7 mouse cellular contexts compared by ENCODE assay signal in genomic region chr7:135888598-135888997, GRCm38 (mm10).
DNase-seq lines count a peak whose midpoint lies in the region; ATAC-seq lines count a peak whose summit lies in the region.

No protein-coding gene starts in this region.

- H3K9me3 ChIP-seq in kidney, embryonic 15.5 days (replicated peaks): no peaks in the 10 kb centered on the region
- H3K9me3 ChIP-seq in embryonic facial prominence, embryonic 14.5 days (ENCODE audit: control insufficient read depth, low read length): 0 out of 2 replicates have a peak, but pooled peaks cover 5% of the 10 kb centered on the region
- 0 out of 2 replicates have a peak, but pooled peaks cover 4% of the 10 kb centered on the region for H3K9me3 ChIP-seq in hindbrain, embryonic 12.5 days (replicated peaks)
- H3K9me3 ChIP-seq in midbrain, embryonic 16.5 days (replicated peaks; ENCODE audit: control insufficient read depth, low read length, poor library complexity, severe bottlenecking): no peaks in the 10 kb centered on the region

- H3K4me3 ChIP-seq in kidney, embryonic 15.5 days (replicated peaks): no peak overlapping the region
- no peak overlapping the region for H3K4me3 ChIP-seq in embryonic facial prominence, embryonic 14.5 days (ENCODE audit: low read depth, low read length)
- H3K4me3 ChIP-seq in hindbrain, embryonic 12.5 days: no peak overlapping the region
- H3K4me3 ChIP-seq in midbrain, embryonic 16.5 days (ENCODE audit: low read depth, low read length): no peak overlapping the region; the same call in 1 of the 2 replicates

- no peaks in the 10 kb centered on the region for H3K36me3 ChIP-seq in kidney, embryonic 15.5 days
- no peaks in the 10 kb centered on the region for H3K36me3 ChIP-seq in embryonic facial prominence, embryonic 14.5 days (ENCODE audit: control insufficient read depth, insufficient read depth, low read length)
- no peaks in the 10 kb centered on the region for H3K36me3 ChIP-seq in hindbrain, embryonic 12.5 days
- H3K36me3 ChIP-seq in midbrain, embryonic 16.5 days (ENCODE audit: control insufficient read depth, insufficient read depth, low read length): no peaks in the 10 kb centered on the region

- no peak overlapping the region for H3K27ac ChIP-seq in kidney, embryonic 15.5 days
- H3K27ac ChIP-seq in embryonic facial prominence, embryonic 14.5 days (replicated peaks; ENCODE audit: low read depth, low read length): no peak overlapping the region
- H3K27ac ChIP-seq in hindbrain, embryonic 12.5 days: peak overlapping the region; percentile 68
- H3K27ac ChIP-seq in midbrain, embryonic 16.5 days (ENCODE audit: low read length): no peak overlapping the region; the same call in 1 of the 2 replicates

- WGBS in kidney, embryonic 15.5 days: 16% methylated on average over 3 of the region's 3 CpGs
- WGBS in embryonic facial prominence, embryonic 14.5 days: 5% methylated on average over 3 of the region's 3 CpGs
- 38% methylated on average over 3 of the region's 3 CpGs for WGBS in hindbrain, embryonic 12.5 days
- 6% methylated on average over 3 of the region's 3 CpGs for WGBS in midbrain, embryonic 16.5 days

- no peak overlapping the region for H3K9ac ChIP-seq in kidney, embryonic 15.5 days
- no peak overlapping the region for H3K9ac ChIP-seq in embryonic facial prominence, embryonic 14.5 days (ENCODE audit: low read depth, low read length)
- H3K9ac ChIP-seq in hindbrain, embryonic 12.5 days: no peak overlapping the region
- H3K9ac ChIP-seq in midbrain, embryonic 16.5 days (ENCODE audit: low read depth, low read length): peak overlapping the region; percentile 23; the same call in 1 of the 2 replicates

- intact Hi-C loops in left cerebral cortex, postnatal 4 days (cut with DNase I): no loop called here

- peaks cover 9% of the 10 kb centered on the region for H3K4me1 ChIP-seq in kidney, embryonic 15.5 days
- H3K4me1 ChIP-seq in embryonic facial prominence, embryonic 14.5 days (ENCODE audit: control insufficient read depth, insufficient read depth, low read length): peaks cover 4% of the 10 kb centered on the region; the same call in 1 of the 2 replicates
- peaks cover 16% of the 10 kb centered on the region for H3K4me1 ChIP-seq in hindbrain, embryonic 12.5 days
- peaks cover 8% of the 10 kb centered on the region for H3K4me1 ChIP-seq in midbrain, embryonic 16.5 days (ENCODE audit: control insufficient read depth, insufficient read depth, low read length)

- 0 out of 2 replicates have a peak, but pooled peaks have one; percentile 36 for ATAC-seq in kidney, embryonic 15.5 days (replicated peaks; ENCODE audit: low FRiP score)
- no peak; the same call in 1 of the 2 replicates for ATAC-seq in embryonic facial prominence, embryonic 14.5 days (ENCODE audit: low read depth)
- peak; percentile 54 for ATAC-seq in hindbrain, embryonic 12.5 days (ENCODE audit: low FRiP score)
- ATAC-seq in midbrain, embryonic 16.5 days: no peak

- DNase-seq in kidney, adult 9 months: no peak
- no peak for DNase-seq in embryonic facial prominence, embryonic 14.5 days (ENCODE audit: low spot score)
- DNase-seq in left cerebral cortex, postnatal 4 days: no peak
- no peak for DNase-seq in right cerebral cortex, postnatal 36 days (ENCODE audit: low spot score in 2 of 2)

- H3K27me3 ChIP-seq in kidney, embryonic 15.5 days: no peaks in the 10 kb centered on the region
- H3K27me3 ChIP-seq in embryonic facial prominence, embryonic 14.5 days (replicated peaks; ENCODE audit: control insufficient read depth, insufficient read depth, low read length): no peaks in the 10 kb centered on the region
- H3K27me3 ChIP-seq in hindbrain, embryonic 12.5 days: no peaks in the 10 kb centered on the region
- H3K27me3 ChIP-seq in midbrain, embryonic 16.5 days (ENCODE audit: control insufficient read depth, insufficient read depth, low read depth, low read length): no peaks in the 10 kb centered on the region

- H3K4me2 ChIP-seq in kidney, embryonic 15.5 days: peak overlapping the region; percentile 46
- H3K4me2 ChIP-seq in embryonic facial prominence, embryonic 14.5 days (ENCODE audit: low read depth, low read length): peak overlapping the region; percentile 19
- H3K4me2 ChIP-seq in hindbrain, embryonic 12.5 days (replicated peaks): peak overlapping the region; percentile 36
- H3K4me2 ChIP-seq in midbrain, embryonic 16.5 days (ENCODE audit: low read length): peak overlapping the region; percentile 41

Comparison
In these comparisons a context has a peak if more than half of its experiments do, and no peak if none do; other contexts are left out.
1. ATAC-seq: peak in kidney, embryonic 15.5 days (single experiment) and hindbrain, embryonic 12.5 days (single experiment); none in embryonic facial prominence, embryonic 14.5 days (single experiment) and midbrain, embryonic 16.5 days (single experiment).
2. Peak in every context shown above with its lines, with median percentiles within 50 percentile points of each other: H3K4me2 ChIP-seq.